Mouse (Mus musculus): ENCODE measurements at regions not wholly inside any gene's neighbourhood (a gene's known extent, or its start where the extent isn't known, plus 50 kb on each side); places are given as distances from the start of the nearest gene placed in this dataset.

DNA sequence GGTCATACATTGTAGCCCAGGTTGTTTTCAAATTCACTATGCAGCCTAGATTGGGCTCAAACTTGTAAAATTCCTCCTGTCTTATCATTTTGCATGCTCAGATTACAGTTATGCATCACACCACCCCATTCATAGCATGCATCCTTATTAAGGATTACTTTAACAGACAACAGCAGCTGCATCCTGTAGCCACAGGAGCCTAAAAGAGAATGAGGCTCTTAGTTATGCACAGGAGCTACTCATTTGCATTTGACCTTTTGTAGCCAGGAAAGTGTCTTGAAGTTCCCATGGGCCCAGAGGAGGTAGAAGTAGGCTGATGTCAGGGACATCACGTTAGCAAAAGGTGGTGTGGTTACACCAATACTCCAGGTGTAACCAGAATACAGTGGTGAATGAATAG, 148.9 kb upstream of the Sdr16c6 start:
- H3K36me3 ChIP-seq (ENCODE audit: control insufficient read depth, insufficient read depth, low read length): no peaks in the 10 kb centered on the region
- WGBS: 20% methylated on average over 1 of the region's 1 CpGs
- no peak overlapping the region for H3K9ac ChIP-seq (ENCODE audit: low read length)
- H3K27me3 ChIP-seq (ENCODE audit: control insufficient read depth, insufficient read depth, low read length): no peaks in the 10 kb centered on the region
- no peaks in the 10 kb centered on the region for H3K4me1 ChIP-seq (replicated peaks; ENCODE audit: control insufficient read depth, insufficient read depth)
- no peak overlapping the region for H3K27ac ChIP-seq (replicated peaks)
- ATAC-seq (ENCODE audit: low FRiP score, low TSS enrichment) (no peak), DNase-seq (ENCODE audit: low spot score) (no peak)
- H3K4me3 ChIP-seq (ENCODE audit: low read depth, low read length): no peak overlapping the region
- no peak overlapping the region for H3K4me2 ChIP-seq (replicated peaks; ENCODE audit: low read depth)
- TF ChIP-seq CTCF (IDR thresholded peaks at IDR 0.05; ENCODE audit: low read depth) (no peak), EP300 (optimal IDR thresholded peaks at IDR 0.05) (no peak)
- no peaks in the 10 kb centered on the region for H3K9me3 ChIP-seq (ENCODE audit: control insufficient read depth, low read length)

DNA sequence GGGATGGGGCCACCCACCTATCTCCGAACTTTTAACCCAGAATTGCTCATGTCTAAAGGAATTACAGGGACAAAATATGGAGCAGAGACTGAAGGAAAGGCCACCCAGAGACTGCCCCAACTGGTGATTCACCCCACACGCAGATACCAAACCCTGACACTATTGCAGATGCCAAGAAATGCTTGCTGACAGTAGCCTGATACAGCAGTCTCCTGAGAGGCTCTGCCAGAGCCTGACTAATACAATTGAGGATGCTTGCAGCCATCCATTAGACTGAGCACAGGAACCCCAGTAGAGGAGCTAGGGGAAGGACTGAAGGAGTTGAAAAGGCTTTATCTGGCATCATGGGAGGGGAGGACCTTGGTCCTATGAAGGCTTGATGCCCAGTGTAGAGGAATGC, 142.4 kb upstream of the Sdr16c6 start:
- Histone ChIP-seq H3K9ac (ENCODE audit: low read length) (no peak overlapping the region), H3K4me2 (replicated peaks; ENCODE audit: low read depth) (no peak overlapping the region), H3K4me1 (replicated peaks; ENCODE audit: control insufficient read depth, insufficient read depth) (no peaks in the 10 kb centered on the region), H3K4me3 (ENCODE audit: low read depth, low read length) (no peak overlapping the region), H3K36me3 (ENCODE audit: control insufficient read depth, insufficient read depth, low read length) (no peaks in the 10 kb centered on the region), H3K27ac (replicated peaks) (no peak overlapping the region), H3K9me3 (ENCODE audit: control insufficient read depth, low read length) (no peaks in the 10 kb centered on the region), H3K27me3 (ENCODE audit: control insufficient read depth, insufficient read depth, low read length) (no peaks in the 10 kb centered on the region)
- DNase-seq (ENCODE audit: low spot score) (no peak), ATAC-seq (ENCODE audit: low FRiP score, low TSS enrichment) (no peak)
- 78% methylated on average over 2 of the region's 2 CpGs for WGBS
- no peak for TF ChIP-seq CTCF (IDR thresholded peaks at IDR 0.05; ENCODE audit: low read depth)
- no peak for TF ChIP-seq EP300 (optimal IDR thresholded peaks at IDR 0.05)

GRCm38 (mm10) chr4:4211892-4212291, 134.6 kb upstream of the Sdr16c6 start:
- ATAC-seq (ENCODE audit: low FRiP score, low TSS enrichment): no peak
- DNase-seq (ENCODE audit: low spot score): no peak
- Histone ChIP-seq H3K4me1 (replicated peaks; ENCODE audit: control insufficient read depth, insufficient read depth) (no peaks in the 10 kb centered on the region), H3K4me3 (ENCODE audit: low read depth, low read length) (no peak overlapping the region), H3K4me2 (replicated peaks; ENCODE audit: low read depth) (no peak overlapping the region), H3K36me3 (ENCODE audit: control insufficient read depth, insufficient read depth, low read length) (no peaks in the 10 kb centered on the region), H3K27me3 (ENCODE audit: control insufficient read depth, insufficient read depth, low read length) (no peaks in the 10 kb centered on the region), H3K9ac (ENCODE audit: low read length) (no peak overlapping the region), H3K27ac (replicated peaks) (no peak overlapping the region), H3K9me3 (ENCODE audit: control insufficient read depth, low read length) (no peaks in the 10 kb centered on the region)
- 80% methylated on average over 2 of the region's 2 CpGs for WGBS
- no peak for TF ChIP-seq EP300 (optimal IDR thresholded peaks at IDR 0.05)
- TF ChIP-seq CTCF (IDR thresholded peaks at IDR 0.05; ENCODE audit: low read depth): no peak

GRCm38 (mm10) chr4:4205158-4205557, 127.8 kb upstream of the Sdr16c6 start:
- WGBS: 60% methylated on average over 1 of the region's 1 CpGs
- ATAC-seq (ENCODE audit: low FRiP score, low TSS enrichment): no peak

GRCm38 (mm10) chr4:4199309-4199708, 122.0 kb upstream of the Sdr16c6 start:
- WGBS: 62% methylated on average over 2 of the region's 2 CpGs
- Histone ChIP-seq H3K27me3 (ENCODE audit: control insufficient read depth, insufficient read depth, low read length) (no peaks in the 10 kb centered on the region), H3K36me3 (ENCODE audit: control insufficient read depth, insufficient read depth, low read length) (no peaks in the 10 kb centered on the region), H3K27ac (replicated peaks) (no peak overlapping the region), H3K9me3 (ENCODE audit: control insufficient read depth, low read length) (no peaks in the 10 kb centered on the region), H3K9ac (ENCODE audit: low read length) (no peak overlapping the region), H3K4me3 (ENCODE audit: low read depth, low read length) (no peak overlapping the region), H3K4me1 (replicated peaks; ENCODE audit: control insufficient read depth, insufficient read depth) (no peaks in the 10 kb centered on the region), H3K4me2 (replicated peaks; ENCODE audit: low read depth) (no peak overlapping the region)
- DNase-seq (ENCODE audit: low spot score) (no peak), ATAC-seq (ENCODE audit: low FRiP score, low TSS enrichment) (no peak)
- no peak for TF ChIP-seq EP300 (optimal IDR thresholded peaks at IDR 0.05)
- TF ChIP-seq CTCF (IDR thresholded peaks at IDR 0.05; ENCODE audit: low read depth): no peak

More at GRCm38 (mm10) chr4:4205158-4205557, 127.8 kb upstream of the Sdr16c6 start:
- Histone ChIP-seq H3K27ac (replicated peaks) (no peak overlapping the region), H3K4me1 (replicated peaks; ENCODE audit: control insufficient read depth, insufficient read depth) (no peaks in the 10 kb centered on the region), H3K9ac (ENCODE audit: low read length) (no peak overlapping the region), H3K9me3 (ENCODE audit: control insufficient read depth, low read length) (no peaks in the 10 kb centered on the region), H3K4me2 (replicated peaks; ENCODE audit: low read depth) (no peak overlapping the region), H3K36me3 (ENCODE audit: control insufficient read depth, insufficient read depth, low read length) (no peaks in the 10 kb centered on the region), H3K4me3 (ENCODE audit: low read depth, low read length) (no peak overlapping the region), H3K27me3 (ENCODE audit: control insufficient read depth, insufficient read depth, low read length) (no peaks in the 10 kb centered on the region)
- no peak for DNase-seq (ENCODE audit: low spot score)
- TF ChIP-seq CTCF (IDR thresholded peaks at IDR 0.05; ENCODE audit: low read depth) (no peak), EP300 (optimal IDR thresholded peaks at IDR 0.05) (no peak)

DNA sequence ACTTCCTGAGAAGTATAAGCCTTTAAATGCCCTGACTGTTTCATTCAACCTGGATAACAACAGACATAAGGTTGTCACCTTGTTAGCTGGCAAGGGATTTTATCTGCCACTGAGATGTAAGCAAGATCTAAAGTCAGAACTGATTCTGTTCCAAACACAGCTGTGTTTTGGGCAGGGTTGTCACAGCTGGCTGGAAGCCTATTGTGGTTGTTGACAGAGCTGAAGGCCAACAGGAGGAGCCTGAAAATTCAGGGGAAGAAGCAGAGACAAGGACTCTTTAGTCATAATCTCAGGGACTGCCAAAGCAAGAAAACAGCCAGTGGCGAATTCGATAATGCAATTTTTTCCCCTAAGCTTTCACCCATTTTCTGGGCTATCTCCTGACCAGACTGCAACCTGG, 118.5 kb upstream of the Sdr16c6 start:
- ATAC-seq (ENCODE audit: low FRiP score, low TSS enrichment) (no peak), DNase-seq (ENCODE audit: low spot score) (no peak)
- no peak overlapping the region for H3K4me2 ChIP-seq (replicated peaks; ENCODE audit: low read depth)
- TF ChIP-seq CTCF (IDR thresholded peaks at IDR 0.05; ENCODE audit: low read depth) (no peak), EP300 (optimal IDR thresholded peaks at IDR 0.05) (no peak)
- no peak overlapping the region for H3K27ac ChIP-seq (replicated peaks)
- H3K27me3 ChIP-seq (ENCODE audit: control insufficient read depth, insufficient read depth, low read length): no peaks in the 10 kb centered on the region
- H3K4me3 ChIP-seq (ENCODE audit: low read depth, low read length): no peak overlapping the region
- no peak overlapping the region for H3K9ac ChIP-seq (ENCODE audit: low read length)
- H3K36me3 ChIP-seq (ENCODE audit: control insufficient read depth, insufficient read depth, low read length): no peaks in the 10 kb centered on the region
- H3K4me1 ChIP-seq (replicated peaks; ENCODE audit: control insufficient read depth, insufficient read depth): no peaks in the 10 kb centered on the region
- no peaks in the 10 kb centered on the region for H3K9me3 ChIP-seq (ENCODE audit: control insufficient read depth, low read length)
- 53% methylated on average over 2 of the region's 2 CpGs for WGBS

All from stomach, postnatal 0 days (tissue).